ENCODE assay signal across 8 mouse cellular contexts in the genomic region with DNA sequence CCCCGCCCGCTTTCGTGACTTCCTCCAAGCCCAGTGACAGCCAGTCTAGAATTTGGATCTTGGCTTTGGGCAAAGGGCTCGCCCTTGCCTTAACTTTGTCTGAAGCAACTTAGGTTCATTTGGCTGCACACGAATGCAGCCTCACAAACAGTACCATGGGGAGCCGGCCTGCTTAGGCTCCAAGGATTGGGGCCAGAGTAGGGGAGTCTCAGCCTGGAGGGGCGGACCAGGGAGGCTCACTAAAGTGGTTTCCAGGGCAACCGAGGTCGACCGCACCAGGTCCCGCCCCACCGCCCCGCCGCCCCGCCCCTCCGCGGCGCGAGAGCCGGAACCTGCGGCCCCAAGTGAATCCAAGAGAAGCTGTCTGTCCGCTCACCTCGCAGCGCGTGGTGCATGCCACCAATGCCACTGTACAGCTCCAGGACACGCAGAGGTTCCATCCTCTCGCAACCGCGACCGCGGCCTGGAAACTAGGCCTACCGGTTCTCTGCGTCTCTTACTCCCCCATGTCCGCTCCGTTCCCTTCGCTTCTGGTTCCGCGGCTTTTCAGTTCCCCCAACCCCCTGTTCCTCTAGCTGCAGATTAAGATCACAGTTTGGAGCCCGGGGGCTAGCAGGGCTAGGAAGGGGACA. TPM values are rescaled to one million over a fixed set of nuclear protein-coding genes. Genes with fewer than 3 reads are reported as not detected.
A peak's percentile ranks its signal among the peaks of the same experiment; 100 is the strongest.
DNase-seq lines count a peak whose midpoint lies in the region; ATAC-seq and TF ChIP-seq lines count a peak whose summit lies in the region.

Gene Trdmt1 (minus strand): TSS at position 476 of the 632 bp plus-strand sequence.

- peak; percentile 95 for DNase-seq in adipocyte (ENCODE audit: low spot score)
- peak; percentile 67 to 77 for DNase-seq in gastrocnemius, adult 8-10 months (ENCODE audit: low spot score in 2 of 2)
- peak; percentile 33 for DNase-seq in hindlimb bud, embryonic 11.5 days (ENCODE audit: extremely low spot score, low read depth, low spot score)
- DNase-seq in left cerebral cortex, adult 8-10 months (ENCODE audit: low spot score in 2 of 2), result peak; percentile 60 to 72
- peak; percentile 80 for DNase-seq in right cerebral cortex, adult 18-20 months
- DNase-seq in urinary bladder, adult 2 months (ENCODE audit: low spot score), result peak; percentile 66

- H3K27ac ChIP-seq in cortical plate, adult 2 months (ENCODE audit: insufficient read depth, low read length), result peak within 1 kb of the TSS; percentile 47

- H3K4me1 ChIP-seq in cortical plate, adult 2 months (ENCODE audit: control insufficient read depth, insufficient read depth, low read length), result no peaks in the 10 kb centered on the region

- ATAC-seq in megakaryocyte, adult 5-6 weeks (ENCODE audit: poor library complexity, severe bottlenecking), result peak; percentile 94

- no peak for TF ChIP-seq CTCF in cortical plate, adult 2 months (IDR thresholded peaks at IDR 0.05; ENCODE audit: extremely low read depth, insufficient read depth, low read length)

- peak within 1 kb of the TSS; percentile 65 for H3K4me3 ChIP-seq in cortical plate, adult 2 months (ENCODE audit: insufficient read depth, low read length)

- peak; percentile 66; the same call in 1 of the 2 replicates for TF ChIP-seq POLR2A in cortical plate, adult 2 months (IDR thresholded peaks at IDR 0.05; ENCODE audit: extremely low read depth, insufficient read depth, low read length)

RNA-seq across cellular contexts. Expression of gene Trdmt1, which starts in this region (rescaled TPM):
- polyA plus RNA-seq in cortical plate, adult 2 months (2012; rRNA removed), result 4.8 and 5.4 TPM in 2 replicates
- 1 to 10 TPM; 2.4 to 4.1 (median 3.7) TPM for total RNA-seq in gastrocnemius, adult 8-10 months (2022)
- 10 to 100 TPM in 1 of 4 experiments, 1 to 10 TPM in 3; 5.0 to 10.5 (median 6.2) TPM for total RNA-seq in left cerebral cortex, adult 8-10 months (2022)
- 11.9 and 15.6 TPM in 2 replicates for total RNA-seq in megakaryocyte, adult 5-6 weeks (2015)
- 16.5 and 21.9 TPM in 2 replicates for total RNA-seq in megakaryocyte, adult 5-6 weeks (2017)
- 9.8 and 10.0 TPM in 2 replicates for polyA plus RNA-seq in urinary bladder, adult 2 months (2012; rRNA removed)

Comparison
In these comparisons a context has a peak if more than half of its experiments do, and no peak if none do; other contexts are left out.
1. Peak in every context shown above with its lines: DNase-seq, ATAC-seq, H3K4me3 ChIP-seq and H3K27ac ChIP-seq.
2. DNase-seq: peak in every context shown above with its lines; median percentile 95 in adipocyte; 80 in right cerebral cortex, adult 18-20 months; 72 in gastrocnemius, adult 8-10 months; 66 in left cerebral cortex, adult 8-10 months; 66 in urinary bladder, adult 2 months; 33 in hindlimb bud, embryonic 11.5 days.